Mouse (Mus musculus): ENCODE data around the gene Htra2. TPM values are rescaled to one million over a fixed set of nuclear protein-coding genes. Genes with fewer than 3 reads are reported as not detected.

Gene Htra2
- total RNA-seq, 2 experiments from 2014 or later = 63.3 to 68.5 TPM

DNA sequence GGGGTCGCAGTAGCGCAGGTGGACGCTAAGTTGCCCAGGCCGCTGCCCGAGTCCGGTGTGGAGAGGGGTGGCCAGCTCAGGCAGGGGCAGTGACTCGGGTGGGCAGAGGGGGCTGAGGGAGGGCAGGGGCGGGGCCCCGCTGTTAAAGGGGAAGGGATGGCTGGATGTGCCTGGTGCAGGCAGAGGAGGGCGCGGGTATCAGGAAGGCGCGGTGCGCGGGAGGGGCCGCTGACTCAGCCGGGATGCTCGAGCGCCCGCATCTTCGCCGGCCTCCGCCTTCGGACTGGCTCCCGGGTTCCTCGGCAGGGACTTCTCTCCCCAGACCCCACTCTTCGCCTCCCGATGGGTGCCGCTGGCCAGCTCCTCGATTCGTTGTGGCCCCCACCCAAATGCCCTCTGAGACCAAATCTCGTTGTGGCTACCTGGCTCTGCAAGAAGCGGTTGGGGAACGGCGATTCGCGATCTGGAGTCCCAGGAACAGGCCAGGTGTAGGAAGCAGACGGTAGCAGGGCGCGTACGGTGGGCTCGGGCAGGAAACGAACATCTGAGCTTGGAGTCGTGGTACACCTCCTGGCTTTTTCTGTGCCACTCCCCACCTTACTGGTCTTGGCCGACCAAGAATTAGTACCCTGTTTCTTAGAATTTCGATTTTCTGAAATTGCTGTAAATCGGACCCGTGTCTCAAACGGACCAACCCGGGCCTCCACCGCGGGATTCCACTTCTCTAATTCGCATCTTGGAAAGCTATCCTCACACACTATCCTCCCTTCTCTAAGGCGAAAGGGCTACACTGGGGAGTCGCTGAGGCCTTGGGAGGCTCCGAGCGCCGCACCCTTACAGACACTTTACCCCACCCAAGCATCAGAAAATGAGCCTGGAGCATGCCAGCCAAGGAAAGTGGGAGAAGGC lies 15.5 kb upstream of the Htra2 start:
- DNase-seq (ENCODE audit: low spot score in 2 of 2) = no peak

- DNase-seq (ENCODE audit: low spot score in 2 of 2) = no peak
Measured at GRCm38 (mm10) chr6:83070247-83070310, 15.0 kb upstream of the Htra2 start, which contains the start of gene Tlx2. Gene Tlx2, minus strand, starts transcription at chr6:83070293.

- DNase-seq (ENCODE audit: low spot score in 2 of 2) = no peak
Measured at GRCm38 (mm10) chr6:83069488-83070246, 14.6 kb upstream of the Htra2 start.

GRCm38 (mm10) chr6:83068706-83069487 lies 13.8 kb upstream of the Htra2 start:
- DNase-seq (ENCODE audit: low spot score in 2 of 2) = no peak

GRCm38 (mm10) chr6:83068221-83068620 lies 13.1 kb upstream of the Htra2 start:
- no peak for DNase-seq (ENCODE audit: low spot score in 2 of 2)

DNA sequence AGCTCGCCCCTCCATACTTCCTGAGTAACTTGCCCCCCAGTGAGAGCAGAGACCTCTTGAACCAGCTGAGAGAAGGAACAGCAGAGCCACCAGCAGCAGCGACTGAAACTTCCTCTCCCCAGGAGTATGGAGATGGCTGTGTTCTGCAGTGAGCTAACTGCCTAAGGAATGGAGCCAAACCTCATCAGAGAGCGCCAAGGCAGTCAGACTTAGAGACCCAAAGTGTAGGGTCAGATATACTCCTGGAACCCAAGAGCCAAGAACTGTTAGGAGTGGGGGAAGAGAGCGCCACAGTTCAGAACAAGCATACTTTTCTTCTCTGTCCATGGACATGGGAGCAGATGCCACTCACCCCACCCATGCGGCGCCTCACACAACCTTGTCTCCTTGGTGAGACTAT lies 11.4 kb upstream of the Htra2 start:
- no peak for DNase-seq (ENCODE audit: low spot score in 2 of 2)

DNA sequence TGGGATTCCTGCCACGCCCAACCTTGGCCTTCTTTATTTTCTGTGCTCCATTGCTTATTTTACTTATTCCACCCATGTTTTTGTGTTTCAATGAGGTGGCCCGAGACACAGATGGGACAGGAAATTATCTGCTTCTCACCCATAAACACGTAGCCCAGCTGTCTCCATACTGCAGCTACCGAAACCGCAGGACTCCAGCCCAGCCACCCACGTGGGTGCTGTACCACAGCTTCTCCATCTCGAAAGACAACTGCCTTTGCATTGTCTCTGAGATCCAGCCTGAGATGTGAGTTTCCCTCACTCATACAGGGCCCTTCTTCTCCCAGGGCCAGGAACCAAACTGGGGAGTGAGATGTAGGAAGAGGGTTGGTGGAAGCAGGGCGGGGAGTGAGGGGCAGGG lies 10.9 kb upstream of the Htra2 start:
- no peak for DNase-seq (ENCODE audit: low spot score in 2 of 2)

DNA sequence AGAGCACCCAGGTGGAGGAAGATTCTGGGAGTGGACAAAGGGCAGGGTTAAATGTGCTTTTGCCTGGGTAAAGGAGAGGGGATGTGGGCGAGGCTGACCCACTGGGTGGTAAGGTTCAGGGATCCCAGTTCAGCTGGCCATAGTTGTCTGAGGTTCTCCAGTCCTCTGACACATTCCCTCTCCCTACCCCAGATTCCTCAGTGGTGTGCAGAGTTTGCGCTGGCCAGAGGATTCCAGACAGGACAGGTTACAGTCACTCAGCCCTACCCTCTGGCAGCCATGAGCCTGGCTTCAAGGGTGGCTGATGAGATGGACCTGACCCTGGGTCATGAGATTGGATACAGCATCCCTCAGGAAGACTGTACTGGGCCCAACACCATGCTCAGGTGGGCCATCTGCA lies 3.7 kb upstream of the Htra2 start:
- DNase-seq (ENCODE audit: low spot score in 2 of 2) = no peak

GRCm38 (mm10) chr6:83057790-83058189 lies 2.7 kb upstream of the Htra2 start, which contains the start of gene Dqx1:
Gene Dqx1, plus strand, starts transcription at chr6:83057844.
- no peak for DNase-seq (ENCODE audit: low spot score in 2 of 2)

GRCm38 (mm10) chr6:83054074-83054851 lies 810 bp downstream of the Htra2 start, which contains the start of gene Aup1:
Gene Aup1, plus strand, starts transcription at chr6:83054521.
- peak; percentile 88 to 91 for DNase-seq (ENCODE audit: low spot score in 2 of 2)

GRCm38 (mm10) chr6:83053136-83053960 lies 1.7 kb downstream of the Htra2 start:
- no peak for DNase-seq (ENCODE audit: low spot score in 2 of 2)

DNA sequence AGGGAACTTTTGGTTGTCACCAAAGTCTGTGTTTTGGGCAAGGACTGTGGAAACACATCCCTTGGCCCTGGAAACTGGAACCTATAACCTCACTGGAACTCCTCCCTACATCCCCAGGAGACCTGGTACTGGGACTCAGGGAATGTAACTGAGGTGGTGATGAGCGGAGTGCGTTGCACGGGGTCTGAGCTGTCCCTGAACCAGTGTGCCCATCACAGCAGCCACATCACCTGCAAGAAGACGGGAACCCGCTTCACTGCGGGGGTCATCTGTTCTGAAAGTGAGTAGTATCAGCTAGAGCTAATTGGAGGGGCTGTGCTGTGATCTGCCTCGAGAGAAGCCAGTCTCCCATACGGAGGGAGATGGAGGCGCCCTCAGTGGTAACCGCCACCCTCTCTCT lies 5.7 kb downstream of the Htra2 start:
- DNase-seq (ENCODE audit: low spot score in 2 of 2) = no peak

- DNase-seq (ENCODE audit: low spot score in 2 of 2) = no peak
Measured at GRCm38 (mm10) chr6:83044742-83045141, 10.3 kb downstream of the Htra2 start.

GRCm38 (mm10) chr6:83043993-83044392 lies 11.1 kb downstream of the Htra2 start:
- no peak for DNase-seq (ENCODE audit: low spot score in 2 of 2)

- no peak for DNase-seq (ENCODE audit: low spot score in 2 of 2)
Measured at GRCm38 (mm10) chr6:83043561-83043960, 11.5 kb downstream of the Htra2 start.

DNA sequence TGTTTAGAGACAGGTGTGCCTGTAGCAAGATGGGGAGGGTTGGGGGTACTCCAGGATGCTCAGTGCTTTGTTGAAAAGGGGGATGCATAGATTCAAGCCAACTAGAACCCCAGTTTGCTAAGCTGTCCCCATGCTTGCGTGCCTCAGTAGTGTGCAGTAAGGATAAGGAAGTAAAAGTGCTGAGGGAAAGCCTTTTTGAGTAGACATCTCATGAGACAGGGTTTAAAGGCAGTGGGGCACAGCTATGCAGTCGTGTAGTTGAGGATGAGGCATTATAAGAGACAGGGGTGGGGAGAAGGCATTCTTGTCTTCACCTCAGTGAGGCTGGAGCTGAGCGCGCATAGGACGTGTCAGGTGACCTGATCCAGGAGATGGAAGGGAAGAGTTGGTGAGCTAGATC lies 14.5 kb downstream of the Htra2 start:
- DNase-seq (ENCODE audit: low spot score in 2 of 2) = no peak

DNA sequence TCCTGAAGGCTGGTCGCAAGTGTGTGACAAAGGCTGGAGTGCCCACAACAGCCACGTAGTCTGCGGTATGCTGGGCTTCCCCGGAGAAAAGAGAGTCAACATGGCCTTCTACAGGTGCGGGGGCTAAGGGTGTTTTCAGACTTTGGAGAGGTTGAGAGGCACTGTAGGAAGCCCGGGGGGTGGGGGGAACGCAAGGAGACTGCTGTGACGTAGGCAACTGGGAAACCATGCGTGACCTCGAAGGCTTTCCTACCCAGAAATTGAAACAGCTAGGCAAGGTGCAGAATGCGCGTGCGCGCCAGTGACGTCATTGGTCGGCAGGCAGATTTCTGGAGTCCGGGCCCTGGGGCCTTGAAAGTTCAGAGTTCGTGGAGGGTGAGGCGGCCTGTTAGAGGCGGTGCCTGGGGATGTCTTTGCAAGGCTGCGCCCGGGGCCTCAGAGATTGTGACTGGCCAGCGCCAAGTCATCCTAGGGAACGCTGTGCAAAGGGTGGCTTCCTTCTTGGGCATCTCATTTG lies 16.5 kb downstream of the Htra2 start:
- peak; percentile 89 to 94 for DNase-seq (ENCODE audit: low spot score in 2 of 2)

DNA sequence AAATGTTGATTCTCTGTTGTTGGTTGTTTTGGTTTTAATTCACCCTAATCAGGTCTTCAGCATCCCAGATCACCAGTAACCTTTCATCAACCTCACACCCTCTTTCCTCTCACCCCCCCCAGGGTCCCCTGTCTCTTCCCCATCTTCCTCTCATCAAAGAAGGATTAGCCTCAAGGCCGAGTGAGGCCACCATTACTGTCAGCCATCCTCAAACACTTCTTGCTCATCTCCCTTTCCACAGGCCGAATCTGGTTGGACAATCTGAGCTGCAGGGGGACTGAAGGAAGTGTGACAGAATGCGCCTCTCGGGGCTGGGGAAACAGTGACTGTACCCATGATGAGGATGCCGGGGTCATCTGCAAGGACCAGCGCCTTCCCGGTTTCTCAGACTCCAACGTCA lies 17.9 kb downstream of the Htra2 start:
- DNase-seq (ENCODE audit: low spot score in 2 of 2) = no peak

GRCm38 (mm10) chr6:83034463-83035055 lies 20.5 kb downstream of the Htra2 start:
- DNase-seq (ENCODE audit: low spot score in 2 of 2) = no peak

All from adrenal gland, postnatal 4 days (tissue).